Mouse (Mus musculus) spleen, postnatal 36 days (tissue): Measurements from ENCODE around the gene Gm20605.

Experiments used
- DNase-seq, 2 experiments: peaks; one replicate each; pipeline ENCODE4 v3.0.0; 2022; ENCODE audit warnings: low spot score in 2 of 2, mixed read lengths in 1 of 2

Gene Gm20605

GRCm38 (mm10) chr5:137628498-137629305, at the start of gene Gm20605, which contains the start of the genes Fbxo24 and Lrch4:
Gm20605 (plus strand) TSS chr5:137629175.
Fbxo24 (minus strand) TSS chr5:137629002.
Lrch4 (plus strand) TSS chr5:137629121.
- DNase-seq, result peak; percentile 100

- DNase-seq, result no peak
Measured at GRCm38 (mm10) chr5:137580246-137580645, 48.7 kb upstream of the Gm20605 start.

GRCm38 (mm10) chr5:137582702-137583101, 46.3 kb upstream of the Gm20605 start:
- DNase-seq, result no peak

GRCm38 (mm10) chr5:137583670-137584169, 45.3 kb upstream of the Gm20605 start:
- DNase-seq, result no peak

GRCm38 (mm10) chr5:137584976-137585375, 44.0 kb upstream of the Gm20605 start:
- DNase-seq, result peak; percentile 65 to 75

- DNase-seq, result no peak
Measured at GRCm38 (mm10) chr5:137590507-137590906, 38.5 kb upstream of the Gm20605 start.

- no peak for DNase-seq
Measured at GRCm38 (mm10) chr5:137595921-137596320, 33.1 kb upstream of the Gm20605 start.

GRCm38 (mm10) chr5:137596601-137597261, 32.2 kb upstream of the Gm20605 start:
- peak; percentile 53 to 61 for DNase-seq

GRCm38 (mm10) chr5:137597625-137598024, 31.4 kb upstream of the Gm20605 start:
- DNase-seq, result no peak

GRCm38 (mm10) chr5:137598100-137598826, 30.7 kb upstream of the Gm20605 start:
- no peak for DNase-seq

- DNase-seq, result no peak
Measured at GRCm38 (mm10) chr5:137599600-137599999, 29.4 kb upstream of the Gm20605 start.

- DNase-seq, result no peak
Measured at GRCm38 (mm10) chr5:137600281-137600618, 28.7 kb upstream of the Gm20605 start.

GRCm38 (mm10) chr5:137600619-137601364, 28.2 kb upstream of the Gm20605 start, which contains the start of gene Mospd3:
Mospd3 (minus strand) TSS chr5:137601058.
- peak; percentile 95 to 97 for DNase-seq

- DNase-seq, result peak in 1 of 2 experiments; percentile 29
Measured at GRCm38 (mm10) chr5:137601365-137601729, 27.6 kb upstream of the Gm20605 start.

GRCm38 (mm10) chr5:137607860-137608653, 20.9 kb upstream of the Gm20605 start:
- no peak for DNase-seq

- DNase-seq, result no peak
Measured at GRCm38 (mm10) chr5:137608654-137609190, 20.3 kb upstream of the Gm20605 start.

GRCm38 (mm10) chr5:137609292-137609691, 19.7 kb upstream of the Gm20605 start:
- peak in 1 of 2 experiments; percentile 43 for DNase-seq

- no peak for DNase-seq
Measured at GRCm38 (mm10) chr5:137610056-137610455, 18.9 kb upstream of the Gm20605 start.

GRCm38 (mm10) chr5:137610548-137611244, 18.3 kb upstream of the Gm20605 start:
- DNase-seq, result peak; percentile 27 to 38

- DNase-seq, result no peak
Measured at GRCm38 (mm10) chr5:137611245-137611602, 17.8 kb upstream of the Gm20605 start.
